Mouse (Mus musculus): Measurements from ENCODE around the gene Tapt1. TPM values are rescaled to one million over a fixed set of nuclear protein-coding genes. Genes with fewer than 3 reads are reported as not detected.
A peak's percentile ranks its signal among the peaks of the same experiment; 100 is the strongest.
"Not testable (repeated sequence)": the region's sequence is repeated elsewhere in the genome, so short reads cannot be mapped to it uniquely, and the experiment has no call there.

Tapt1 gene
- total RNA-seq (2014; rRNA removed), result 63.5 and 68.6 TPM in 2 replicates
- polyA plus RNA-seq (2012; rRNA removed), result 34.8 and 35.8 TPM in 2 replicates

GRCm38 (mm10) chr5:44226521-44227461 lies at the start of gene Tapt1:
Gene Tapt1, minus strand, starts transcription at chr5:44226626.
- WGBS, result under 1% methylated on average over 102 of the region's 121 CpGs
- H3K9ac ChIP-seq (ENCODE audit: low read depth, low read length), result peak within 1 kb of the TSS; percentile 100
- TF ChIP-seq POLR2A (IDR thresholded peaks at IDR 0.05; ENCODE audit: extremely low read depth, insufficient read depth, low read length), result peak; percentile 52
- TF ChIP-seq CTCF (IDR thresholded peaks at IDR 0.05; ENCODE audit: low read depth, low read length), result no peak
- H3K27me3 ChIP-seq (ENCODE audit: control insufficient read depth, insufficient read depth, low read length), result no peaks in the 10 kb centered on the region
- DNase-seq (ENCODE audit: extremely low read depth, low read depth, low spot score), result peak; percentile 69
- H3K27ac ChIP-seq (replicated peaks; ENCODE audit: insufficient read depth, low read depth, low read length), result peak within 1 kb of the TSS; percentile 99
- H3K4me3 ChIP-seq (ENCODE audit: insufficient read depth, low read depth, low read length), result peak within 1 kb of the TSS; percentile 99
- H3K79me2 ChIP-seq (ENCODE audit: control insufficient read depth, insufficient read depth, low read length), result peaks cover 19% of the 10 kb centered on the region
- peaks cover 17% of the 10 kb centered on the region for H3K4me1 ChIP-seq (ENCODE audit: control insufficient read depth, insufficient read depth, low read length)
- H3K36me3 ChIP-seq (ENCODE audit: control insufficient read depth, insufficient read depth, low read length), result no peaks in the 10 kb centered on the region

GRCm38 (mm10) chr5:44271564-44271963 lies 45.1 kb upstream of the Tapt1 start:
- Histone ChIP-seq H3K36me3 (ENCODE audit: control insufficient read depth, insufficient read depth, low read length) (no peaks in the 10 kb centered on the region), H3K27me3 (ENCODE audit: control insufficient read depth, insufficient read depth, low read length) (no peaks in the 10 kb centered on the region), H3K4me3 (ENCODE audit: insufficient read depth, low read depth, low read length) (no peak overlapping the region), H3K79me2 (ENCODE audit: control insufficient read depth, insufficient read depth, low read length) (no peaks in the 10 kb centered on the region), H3K4me1 (ENCODE audit: control insufficient read depth, insufficient read depth, low read length) (no peaks in the 10 kb centered on the region), H3K9ac (ENCODE audit: low read depth, low read length) (no peak overlapping the region), H3K27ac (replicated peaks; ENCODE audit: insufficient read depth, low read depth, low read length) (no peak overlapping the region)
- 88% methylated on average over 4 of the region's 4 CpGs for WGBS
- TF ChIP-seq CTCF (IDR thresholded peaks at IDR 0.05; ENCODE audit: low read depth, low read length) (no peak), POLR2A (IDR thresholded peaks at IDR 0.05; ENCODE audit: extremely low read depth, insufficient read depth, low read length) (no peak)
- DNase-seq (ENCODE audit: extremely low read depth, low read depth, low spot score), result no peak

GRCm38 (mm10) chr5:44268524-44268923 lies 42.1 kb upstream of the Tapt1 start:
- DNase-seq (ENCODE audit: extremely low read depth, low read depth, low spot score), result peak; percentile 62
- not testable (repeated sequence) for H3K79me2 ChIP-seq (ENCODE audit: control insufficient read depth, insufficient read depth, low read length); H3K27me3 ChIP-seq (ENCODE audit: control insufficient read depth, insufficient read depth, low read length); H3K4me1 ChIP-seq (ENCODE audit: control insufficient read depth, insufficient read depth, low read length); H3K9ac ChIP-seq (ENCODE audit: low read depth, low read length); H3K36me3 ChIP-seq (ENCODE audit: control insufficient read depth, insufficient read depth, low read length); H3K27ac ChIP-seq (replicated peaks; ENCODE audit: insufficient read depth, low read depth, low read length); H3K4me3 ChIP-seq (ENCODE audit: insufficient read depth, low read depth, low read length)
- TF ChIP-seq CTCF (IDR thresholded peaks at IDR 0.05; ENCODE audit: low read depth, low read length), result peak; percentile 33; the same call in 1 of the 2 replicates
- WGBS, result 33% methylated on average over 2 of the region's 3 CpGs

- peaks cover 2% of the 10 kb centered on the region; the same call in 1 of the 2 replicates for H3K79me2 ChIP-seq (ENCODE audit: control insufficient read depth, insufficient read depth, low read length)
- H3K9ac ChIP-seq (ENCODE audit: low read depth, low read length), result no peak overlapping the region
- H3K27me3 ChIP-seq (ENCODE audit: control insufficient read depth, insufficient read depth, low read length), result no peaks in the 10 kb centered on the region
- DNase-seq (ENCODE audit: extremely low read depth, low read depth, low spot score), result no peak
- H3K4me1 ChIP-seq (ENCODE audit: control insufficient read depth, insufficient read depth, low read length), result peaks cover 4% of the 10 kb centered on the region; the same call in 1 of the 2 replicates
- no peaks in the 10 kb centered on the region for H3K36me3 ChIP-seq (ENCODE audit: control insufficient read depth, insufficient read depth, low read length)
- H3K27ac ChIP-seq (replicated peaks; ENCODE audit: insufficient read depth, low read depth, low read length), result no peak overlapping the region
- H3K4me3 ChIP-seq (ENCODE audit: insufficient read depth, low read depth, low read length), result no peak overlapping the region
- 25% methylated on average over 5 of the region's 5 CpGs for WGBS
- TF ChIP-seq POLR2A (IDR thresholded peaks at IDR 0.05; ENCODE audit: extremely low read depth, insufficient read depth, low read length), result no peak
- TF ChIP-seq CTCF (IDR thresholded peaks at IDR 0.05; ENCODE audit: low read depth, low read length), result no peak
These were observed 35.3 kb upstream of the Tapt1 start for GRCm38 (mm10) chr5:44261691-44262090.

GRCm38 (mm10) chr5:44261172-44261571 lies 34.7 kb upstream of the Tapt1 start:
- no peaks in the 10 kb centered on the region for H3K27me3 ChIP-seq (ENCODE audit: control insufficient read depth, insufficient read depth, low read length)
- 23% methylated on average over 3 of the region's 3 CpGs for WGBS
- H3K9ac ChIP-seq (ENCODE audit: low read depth, low read length), result no peak overlapping the region
- no peaks in the 10 kb centered on the region for H3K36me3 ChIP-seq (ENCODE audit: control insufficient read depth, insufficient read depth, low read length)
- peaks cover 2% of the 10 kb centered on the region; the same call in 1 of the 2 replicates for H3K79me2 ChIP-seq (ENCODE audit: control insufficient read depth, insufficient read depth, low read length)
- peak; percentile 76 for DNase-seq (ENCODE audit: extremely low read depth, low read depth, low spot score)
- H3K4me3 ChIP-seq (ENCODE audit: insufficient read depth, low read depth, low read length), result no peak overlapping the region
- H3K27ac ChIP-seq (replicated peaks; ENCODE audit: insufficient read depth, low read depth, low read length), result no peak overlapping the region
- peaks cover 4% of the 10 kb centered on the region; the same call in 1 of the 2 replicates for H3K4me1 ChIP-seq (ENCODE audit: control insufficient read depth, insufficient read depth, low read length)
- no peak for TF ChIP-seq CTCF (IDR thresholded peaks at IDR 0.05; ENCODE audit: low read depth, low read length)
- TF ChIP-seq POLR2A (IDR thresholded peaks at IDR 0.05; ENCODE audit: extremely low read depth, insufficient read depth, low read length), result no peak

- 26% methylated on average over 3 of the region's 3 CpGs for WGBS
- Histone ChIP-seq H3K4me3 (ENCODE audit: insufficient read depth, low read depth, low read length) (no peak overlapping the region), H3K36me3 (ENCODE audit: control insufficient read depth, insufficient read depth, low read length) (no peaks in the 10 kb centered on the region), H3K27ac (replicated peaks; ENCODE audit: insufficient read depth, low read depth, low read length) (no peak overlapping the region), H3K79me2 (ENCODE audit: control insufficient read depth, insufficient read depth, low read length) (peaks cover 2% of the 10 kb centered on the region; the same call in 1 of the 2 replicates), H3K4me1 (ENCODE audit: control insufficient read depth, insufficient read depth, low read length) (peaks cover 4% of the 10 kb centered on the region; the same call in 1 of the 2 replicates), H3K9ac (ENCODE audit: low read depth, low read length) (no peak overlapping the region), H3K27me3 (ENCODE audit: control insufficient read depth, insufficient read depth, low read length) (no peaks in the 10 kb centered on the region)
- DNase-seq (ENCODE audit: extremely low read depth, low read depth, low spot score), result no peak
- TF ChIP-seq POLR2A (IDR thresholded peaks at IDR 0.05; ENCODE audit: extremely low read depth, insufficient read depth, low read length) (no peak), CTCF (IDR thresholded peaks at IDR 0.05; ENCODE audit: low read depth, low read length) (no peak)
These were observed 33.3 kb upstream of the Tapt1 start for GRCm38 (mm10) chr5:44259678-44260077.
